Mouse (Mus musculus): ENCODE measurements around the gene Rfc2. TPM values are rescaled to one million over a fixed set of nuclear protein-coding genes. Genes with fewer than 3 reads are reported as not detected.

The Rfc2 gene
- polyA plus RNA-seq, 1 experiment from 2014 or later = 298 TPM

DNA sequence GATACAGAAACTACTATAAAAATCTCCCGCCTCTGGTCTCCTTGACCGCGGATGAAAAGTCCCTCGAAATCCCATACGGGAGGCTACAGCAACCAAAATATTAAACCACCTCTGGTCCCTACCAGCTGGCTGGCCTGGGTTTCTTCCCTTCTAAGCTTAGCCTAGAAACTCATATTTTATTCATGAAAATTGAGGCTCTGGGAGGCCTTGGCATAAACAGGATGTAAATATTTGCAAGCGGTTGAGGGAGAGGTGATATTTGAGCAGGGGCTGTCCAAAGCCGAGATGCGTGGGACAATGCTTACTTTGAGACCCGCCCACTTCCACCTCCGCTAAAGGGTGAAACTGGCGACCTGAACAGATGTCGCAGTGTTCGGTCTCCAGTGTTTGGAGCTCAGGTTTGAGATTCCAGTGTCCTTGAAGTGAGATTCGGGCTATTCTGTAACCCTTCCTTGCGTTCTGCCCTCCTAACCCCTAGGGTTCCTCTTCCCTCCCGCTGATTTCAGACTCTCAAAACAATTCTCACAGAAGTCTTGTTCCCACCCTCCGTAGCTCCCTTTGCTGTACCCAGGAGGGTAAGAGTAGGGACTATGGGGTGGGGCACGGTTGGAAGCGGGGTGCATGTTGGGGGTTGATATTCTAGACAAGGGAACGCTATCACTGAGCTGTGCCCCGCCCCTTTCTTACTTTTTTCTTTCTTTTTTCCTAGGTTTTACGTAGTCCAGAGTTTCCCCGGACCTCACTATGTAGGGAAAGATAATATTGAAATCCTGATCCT lies 9.2 kb upstream of the Rfc2 start:
- WGBS = 1% methylated on average over 23 of the region's 23 CpGs
- Histone ChIP-seq H3K4me2 (ENCODE audit: low read length) (peak overlapping the region; percentile 60), H3K4me3 (ENCODE audit: low read depth, low read length) (peak overlapping the region; percentile 55), H3K9ac (ENCODE audit: low read length) (peak overlapping the region; percentile 40), H3K4me1 (replicated peaks; ENCODE audit: control insufficient read depth, insufficient read depth, low read length) (peaks cover 14% of the 10 kb centered on the region; the same call in 1 of the 2 replicates), H3K36me3 (ENCODE audit: control insufficient read depth, insufficient read depth, low read length) (no peaks in the 10 kb centered on the region), H3K27me3 (replicated peaks; ENCODE audit: control insufficient read depth, insufficient read depth, low read length) (no peaks in the 10 kb centered on the region), H3K9me3 (ENCODE audit: control insufficient read depth, low read length) (no peaks in the 10 kb centered on the region; the same call in 1 of the 2 replicates), H3K27ac (ENCODE audit: low read depth) (peak overlapping the region; percentile 60)
- DNase-seq (ENCODE audit: low spot score) = peak; percentile 80
- ATAC-seq (replicated peaks; ENCODE audit: low FRiP score, low TSS enrichment, low read depth) = peak; percentile 36; the same call in 1 of the 2 replicates

DNA sequence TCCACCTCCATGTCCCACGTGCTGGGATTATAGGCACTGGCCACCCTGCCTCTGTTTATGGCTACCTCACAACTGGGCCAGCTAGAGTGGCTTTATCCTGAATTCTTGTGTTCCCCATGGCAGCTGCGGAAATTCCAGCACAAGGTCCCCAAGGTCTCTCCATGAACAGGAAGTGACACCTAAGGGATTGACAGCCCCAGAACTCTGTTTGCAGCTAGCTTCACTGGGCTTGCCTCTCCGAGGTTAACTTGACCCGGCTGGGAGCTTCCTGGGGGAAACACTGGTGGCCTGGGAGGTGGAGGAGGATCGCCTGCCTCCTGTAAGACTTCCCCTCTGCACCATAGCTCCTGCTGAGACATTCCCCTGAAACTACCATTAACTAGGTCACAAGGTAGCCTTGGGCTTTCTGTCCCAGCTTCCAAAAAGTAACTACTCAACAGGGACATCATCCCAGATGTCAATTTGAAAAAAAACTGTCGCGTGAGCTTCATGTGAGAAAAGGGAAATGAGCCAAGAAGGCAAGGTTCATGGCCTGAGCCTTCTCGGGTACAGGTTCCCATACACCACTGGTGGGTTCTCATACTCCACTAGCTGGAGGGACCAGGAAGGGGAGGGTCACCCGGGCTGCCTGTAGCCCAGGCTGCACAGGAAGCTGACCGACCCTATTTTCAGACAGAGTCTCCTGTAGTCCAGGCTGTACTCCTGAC lies 8.5 kb upstream of the Rfc2 start:
- 39% methylated on average over 10 of the region's 10 CpGs for WGBS
- H3K36me3 ChIP-seq (ENCODE audit: control insufficient read depth, insufficient read depth, low read length) = no peaks in the 10 kb centered on the region
- peak overlapping the region; percentile 40 for H3K9ac ChIP-seq (ENCODE audit: low read length)
- peaks cover 14% of the 10 kb centered on the region; the same call in 1 of the 2 replicates for H3K4me1 ChIP-seq (replicated peaks; ENCODE audit: control insufficient read depth, insufficient read depth, low read length)
- H3K4me2 ChIP-seq (ENCODE audit: low read length) = peak overlapping the region; percentile 60
- no peaks in the 10 kb centered on the region; the same call in 1 of the 2 replicates for H3K9me3 ChIP-seq (ENCODE audit: control insufficient read depth, low read length)
- DNase-seq (ENCODE audit: low spot score) (no peak), ATAC-seq (replicated peaks; ENCODE audit: low FRiP score, low TSS enrichment, low read depth) (no peak)
- H3K4me3 ChIP-seq (ENCODE audit: low read depth, low read length) = peak overlapping the region; percentile 55
- no peaks in the 10 kb centered on the region for H3K27me3 ChIP-seq (replicated peaks; ENCODE audit: control insufficient read depth, insufficient read depth, low read length)
- H3K27ac ChIP-seq (ENCODE audit: low read depth) = peak overlapping the region; percentile 60; the same call in 1 of the 2 replicates

DNA sequence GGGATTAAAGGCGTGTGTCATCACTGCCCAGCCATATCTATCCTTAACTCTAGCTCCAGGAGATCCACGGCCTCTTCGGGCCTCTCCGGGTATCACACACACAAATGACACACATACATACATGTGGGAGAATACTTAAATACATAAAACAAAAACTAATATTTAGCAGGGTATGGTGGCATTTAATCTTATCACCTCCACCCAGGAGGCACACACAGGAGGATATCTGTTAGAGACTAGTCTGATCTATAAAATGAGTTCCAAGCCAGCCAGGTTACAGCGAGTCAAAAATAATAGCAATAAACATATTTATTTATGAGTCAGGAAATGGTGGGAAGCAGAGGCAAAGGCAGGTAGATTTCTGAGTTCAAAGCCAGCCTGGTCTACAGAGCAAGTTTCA lies 5.3 kb upstream of the Rfc2 start:
- H3K4me1 ChIP-seq (replicated peaks; ENCODE audit: control insufficient read depth, insufficient read depth, low read length) = peaks cover 6% of the 10 kb centered on the region; the same call in 1 of the 2 replicates
- 95% methylated on average over 5 of the region's 5 CpGs for WGBS
- H3K4me3 ChIP-seq (ENCODE audit: low read depth, low read length) = no peak overlapping the region
- ATAC-seq (replicated peaks; ENCODE audit: low FRiP score, low TSS enrichment, low read depth) (no peak), DNase-seq (ENCODE audit: low spot score) (no peak)
- no peak overlapping the region for H3K27ac ChIP-seq (ENCODE audit: low read depth)
- no peaks in the 10 kb centered on the region; the same call in 1 of the 2 replicates for H3K9me3 ChIP-seq (ENCODE audit: control insufficient read depth, low read length)
- no peaks in the 10 kb centered on the region for H3K27me3 ChIP-seq (replicated peaks; ENCODE audit: control insufficient read depth, insufficient read depth, low read length)
- no peaks in the 10 kb centered on the region for H3K36me3 ChIP-seq (ENCODE audit: control insufficient read depth, insufficient read depth, low read length)
- H3K4me2 ChIP-seq (ENCODE audit: low read length) = no peak overlapping the region
- no peak overlapping the region for H3K9ac ChIP-seq (ENCODE audit: low read length)

DNA sequence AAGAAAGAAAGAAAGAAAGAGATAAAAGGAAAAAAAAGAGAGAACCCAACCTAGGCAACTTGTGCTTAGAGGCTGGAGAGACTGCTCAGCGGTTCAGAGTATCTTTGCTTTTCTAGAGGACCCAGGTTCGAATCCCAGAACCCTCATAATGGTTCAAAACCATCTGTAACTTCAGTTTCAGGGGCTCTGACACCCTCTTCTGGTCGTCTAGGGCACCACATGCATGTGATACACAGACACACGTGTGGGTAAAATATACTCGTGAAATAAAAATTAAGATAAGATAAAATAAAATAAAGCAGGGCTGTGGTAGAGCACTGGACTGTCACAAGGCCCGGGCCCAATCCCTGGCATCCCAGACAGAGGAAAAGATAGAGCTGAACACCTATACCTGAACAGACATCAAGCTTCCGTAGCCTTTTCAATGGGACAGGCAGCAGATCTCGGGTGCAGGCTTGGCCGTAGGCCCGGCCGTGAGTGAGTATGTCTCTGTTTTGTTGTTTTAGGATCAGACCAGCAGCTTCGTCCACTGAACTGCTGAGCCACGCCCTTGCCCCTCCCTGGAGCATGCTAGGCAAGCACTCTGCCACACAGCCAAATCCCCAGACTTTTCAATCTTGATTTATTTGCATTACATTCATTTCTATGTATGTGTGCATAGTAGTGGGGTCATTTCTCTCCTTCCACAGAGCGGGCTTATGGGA lies 4.5 kb upstream of the Rfc2 start:
- DNase-seq (ENCODE audit: low spot score) = no peak
- no peak overlapping the region for H3K4me3 ChIP-seq (ENCODE audit: low read depth, low read length)
- 75% methylated on average over 14 of the region's 14 CpGs for WGBS
- H3K4me2 ChIP-seq (ENCODE audit: low read length) = no peak overlapping the region
- no peaks in the 10 kb centered on the region for H3K36me3 ChIP-seq (ENCODE audit: control insufficient read depth, insufficient read depth, low read length)
- H3K9ac ChIP-seq (ENCODE audit: low read length) = no peak overlapping the region
- 0 out of 2 replicates have a peak, but pooled peaks cover 6% of the 10 kb centered on the region for H3K4me1 ChIP-seq (replicated peaks; ENCODE audit: control insufficient read depth, insufficient read depth, low read length)
- H3K9me3 ChIP-seq (ENCODE audit: control insufficient read depth, low read length) = no peaks in the 10 kb centered on the region
- H3K27me3 ChIP-seq (replicated peaks; ENCODE audit: control insufficient read depth, insufficient read depth, low read length) = no peaks in the 10 kb centered on the region
- no peak overlapping the region for H3K27ac ChIP-seq (ENCODE audit: low read depth)
- no peak for ATAC-seq (replicated peaks; ENCODE audit: low FRiP score, low TSS enrichment, low read depth)

DNA sequence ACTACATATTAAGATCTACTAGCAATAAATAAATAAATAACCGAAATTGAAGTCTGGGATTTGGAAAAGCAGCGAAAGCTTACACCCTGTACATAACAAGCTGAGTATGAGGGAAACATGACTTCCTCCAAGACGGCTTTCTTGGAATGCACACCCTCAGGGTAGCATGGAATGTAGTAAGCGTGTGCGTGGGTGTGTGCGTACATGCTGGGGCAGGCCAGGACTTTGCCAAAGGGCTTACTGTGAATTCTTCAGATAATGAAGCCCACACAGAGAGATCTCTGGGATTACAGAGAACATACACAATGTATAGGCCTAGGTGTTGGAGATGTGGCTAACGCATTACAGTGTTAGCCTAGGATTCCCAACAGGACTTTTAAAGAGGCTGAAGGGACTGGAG lies 3.6 kb upstream of the Rfc2 start:
- DNase-seq (ENCODE audit: low spot score) (no peak), ATAC-seq (replicated peaks; ENCODE audit: low FRiP score, low TSS enrichment, low read depth) (no peak)
- Histone ChIP-seq H3K27ac (ENCODE audit: low read depth) (no peak overlapping the region), H3K4me2 (ENCODE audit: low read length) (no peak overlapping the region), H3K4me1 (replicated peaks; ENCODE audit: control insufficient read depth, insufficient read depth, low read length) (0 out of 2 replicates have a peak, but pooled peaks cover 4% of the 10 kb centered on the region), H3K9ac (ENCODE audit: low read length) (no peak overlapping the region), H3K36me3 (ENCODE audit: control insufficient read depth, insufficient read depth, low read length) (no peaks in the 10 kb centered on the region), H3K4me3 (ENCODE audit: low read depth, low read length) (no peak overlapping the region), H3K9me3 (ENCODE audit: control insufficient read depth, low read length) (no peaks in the 10 kb centered on the region), H3K27me3 (replicated peaks; ENCODE audit: control insufficient read depth, insufficient read depth, low read length) (no peaks in the 10 kb centered on the region)
- 88% methylated on average over 7 of the region's 7 CpGs for WGBS

DNA sequence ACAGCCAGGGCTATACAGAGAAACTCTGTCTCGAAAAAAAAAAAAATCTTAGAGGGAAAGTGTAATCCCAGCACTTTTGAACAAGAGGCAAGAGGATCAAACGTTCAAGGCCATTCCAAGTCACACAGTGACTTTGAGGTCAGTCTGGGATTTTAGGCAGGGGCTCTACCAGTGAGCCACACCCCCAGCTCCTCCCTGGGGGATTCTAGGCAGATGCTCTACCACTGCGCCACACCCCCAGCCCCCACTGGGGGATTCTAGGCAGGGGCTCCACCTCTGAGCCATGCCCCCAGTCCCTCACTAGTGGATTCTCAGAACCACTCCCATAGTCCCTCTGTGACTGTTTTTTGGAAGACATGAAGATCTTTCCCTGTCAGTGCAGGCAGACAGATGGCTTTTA lies 2.0 kb upstream of the Rfc2 start:
- H3K27ac ChIP-seq (ENCODE audit: low read depth) = no peak overlapping the region
- no peaks in the 10 kb centered on the region for H3K27me3 ChIP-seq (replicated peaks; ENCODE audit: control insufficient read depth, insufficient read depth, low read length)
- DNase-seq (ENCODE audit: low spot score) (no peak), ATAC-seq (replicated peaks; ENCODE audit: low FRiP score, low TSS enrichment, low read depth) (no peak)
- no peaks in the 10 kb centered on the region for H3K36me3 ChIP-seq (ENCODE audit: control insufficient read depth, insufficient read depth, low read length)
- 68% methylated on average over 3 of the region's 3 CpGs for WGBS
- H3K4me2 ChIP-seq (ENCODE audit: low read length) = no peak overlapping the region
- H3K4me1 ChIP-seq (replicated peaks; ENCODE audit: control insufficient read depth, insufficient read depth, low read length) = peaks cover 11% of the 10 kb centered on the region
- H3K4me3 ChIP-seq (ENCODE audit: low read depth, low read length) = no peak overlapping the region
- H3K9ac ChIP-seq (ENCODE audit: low read length) = no peak overlapping the region
- H3K9me3 ChIP-seq (ENCODE audit: control insufficient read depth, low read length) = no peaks in the 10 kb centered on the region

DNA sequence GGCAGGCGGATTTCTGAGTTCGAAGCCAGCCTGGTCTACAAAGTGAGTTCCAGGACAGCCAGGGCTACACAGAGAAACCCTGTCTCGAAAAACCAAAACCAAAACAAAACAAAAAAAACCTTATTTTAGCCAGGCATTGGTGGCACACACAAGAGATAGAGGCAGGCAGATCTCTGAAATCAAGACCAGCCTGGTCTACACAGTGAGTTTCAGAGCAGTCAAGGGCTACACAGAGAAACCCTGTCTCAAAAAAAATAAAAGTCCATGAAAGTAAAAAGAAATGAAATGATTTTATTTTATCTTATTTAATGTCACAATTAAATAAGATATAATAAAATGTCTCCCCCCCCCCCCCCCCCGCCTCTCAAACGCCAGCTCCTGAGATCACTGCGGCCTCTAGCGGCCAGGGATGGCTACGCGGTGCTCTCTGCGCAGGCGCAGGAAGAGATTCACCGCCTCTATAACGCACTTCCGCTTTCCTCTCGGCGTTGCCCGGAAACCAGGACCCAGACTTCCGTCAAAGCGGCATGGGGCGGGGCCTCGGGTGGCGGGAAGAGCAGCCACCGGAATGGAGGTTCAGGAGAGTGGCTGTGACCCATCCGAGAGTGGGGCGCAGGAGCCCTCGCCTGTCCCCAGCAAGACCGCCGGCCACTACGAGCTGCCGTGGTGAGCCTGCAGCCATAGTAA lies 1.2 kb downstream of the Rfc2 start:
- Histone ChIP-seq H3K9me3 (ENCODE audit: control insufficient read depth, low read length) (no peaks in the 10 kb centered on the region), H3K4me3 (ENCODE audit: low read depth, low read length) (peak overlapping the region; percentile 92), H3K4me1 (replicated peaks; ENCODE audit: control insufficient read depth, insufficient read depth, low read length) (peaks cover 11% of the 10 kb centered on the region), H3K36me3 (ENCODE audit: control insufficient read depth, insufficient read depth, low read length) (peaks cover 8% of the 10 kb centered on the region), H3K27ac (ENCODE audit: low read depth) (no peak overlapping the region), H3K4me2 (ENCODE audit: low read length) (peak overlapping the region; percentile 96), H3K27me3 (replicated peaks; ENCODE audit: control insufficient read depth, insufficient read depth, low read length) (no peaks in the 10 kb centered on the region), H3K9ac (ENCODE audit: low read length) (peak overlapping the region; percentile 70)
- DNase-seq (ENCODE audit: low spot score) = peak; percentile 95
- 8% methylated on average over 28 of the region's 30 CpGs for WGBS
- ATAC-seq (replicated peaks; ENCODE audit: low FRiP score, low TSS enrichment, low read depth) = peak; percentile 90
